Mouse (Mus musculus) brain, embryonic 18.5 days (tissue): ENCODE measurements around the gene Ltbp3.
A peak's percentile ranks its signal among the peaks of the same experiment; 100 is the strongest.

Source experiments
- DNase-seq: peaks from one replicate; pipeline ENCODE4 v3.0.0-alpha.2; 2012; ENCODE audit warnings: low read depth, low spot score

Ltbp3 gene

DNA sequence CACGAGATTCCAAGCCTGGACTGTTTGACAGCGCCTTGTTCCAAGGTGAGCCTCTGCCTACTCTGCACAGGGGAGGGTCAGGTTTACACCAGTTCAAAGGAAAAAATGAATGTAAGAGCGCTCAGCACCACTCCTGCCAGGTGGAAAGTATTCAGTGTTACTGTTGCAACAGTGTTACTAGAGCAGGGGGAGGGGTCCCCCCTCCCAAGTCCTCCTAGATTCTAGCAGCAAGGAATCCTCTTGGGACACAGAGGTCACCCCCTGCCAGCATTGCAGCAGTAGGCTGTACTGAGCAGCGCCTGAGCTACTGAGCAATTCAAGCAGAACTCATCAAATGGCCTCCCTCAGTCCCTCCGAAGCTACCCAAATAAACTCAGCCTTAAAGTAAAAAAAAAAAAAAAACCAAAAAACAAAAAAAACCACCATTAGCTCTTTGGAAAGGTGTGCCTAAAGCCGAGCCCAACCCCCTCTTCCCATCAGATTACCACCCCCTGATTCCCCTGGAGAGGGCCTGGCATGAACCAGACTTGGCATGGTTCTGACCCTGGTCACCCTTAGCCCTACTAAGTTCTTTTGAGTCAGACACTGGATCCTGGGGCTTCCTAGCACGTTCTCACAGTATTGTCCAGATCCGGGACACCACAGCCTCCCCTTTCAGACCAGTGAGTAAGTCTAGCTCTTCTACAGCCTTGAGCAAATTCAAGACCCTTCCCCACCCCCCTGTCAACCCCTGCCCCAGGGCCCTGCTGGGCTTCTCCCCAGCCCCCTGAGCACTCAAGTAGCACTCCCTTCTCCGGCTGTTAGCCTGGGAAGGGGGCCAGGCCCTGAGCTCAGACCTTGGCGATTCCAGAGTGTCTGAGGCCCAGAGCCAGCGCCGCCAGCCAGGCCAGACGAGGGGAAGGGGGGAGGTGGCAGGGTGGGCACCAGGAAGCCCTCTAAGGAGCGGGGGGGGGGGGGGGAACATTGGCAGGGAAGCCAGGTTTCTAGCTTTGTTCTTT lies at the start of gene Ltbp3:
TSS of gene Ltbp3 (plus strand) at position 585 of the 998 bp plus-strand sequence.
- DNase-seq = peak; percentile 55

DNA sequence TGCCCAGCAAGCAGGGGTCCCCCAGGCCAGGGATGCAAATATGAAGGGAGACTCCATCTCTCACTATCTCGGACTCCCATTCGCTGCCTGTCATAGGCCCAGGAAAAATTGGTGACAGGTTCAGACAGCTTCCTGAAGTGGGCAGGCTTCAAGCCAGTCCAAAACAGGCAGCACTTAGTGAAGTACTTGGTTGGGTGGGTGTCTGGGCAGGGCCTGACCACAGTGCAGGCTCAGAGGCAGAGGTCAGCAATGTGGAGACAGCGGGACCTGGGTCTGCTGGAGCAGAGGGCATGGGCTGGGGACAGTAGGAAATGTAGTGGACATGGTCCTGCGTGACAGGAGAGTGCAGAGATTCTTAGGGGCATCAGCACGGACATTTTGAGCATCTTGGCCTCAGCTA lies 49.1 kb upstream of the Ltbp3 start:
- DNase-seq = no peak

DNA sequence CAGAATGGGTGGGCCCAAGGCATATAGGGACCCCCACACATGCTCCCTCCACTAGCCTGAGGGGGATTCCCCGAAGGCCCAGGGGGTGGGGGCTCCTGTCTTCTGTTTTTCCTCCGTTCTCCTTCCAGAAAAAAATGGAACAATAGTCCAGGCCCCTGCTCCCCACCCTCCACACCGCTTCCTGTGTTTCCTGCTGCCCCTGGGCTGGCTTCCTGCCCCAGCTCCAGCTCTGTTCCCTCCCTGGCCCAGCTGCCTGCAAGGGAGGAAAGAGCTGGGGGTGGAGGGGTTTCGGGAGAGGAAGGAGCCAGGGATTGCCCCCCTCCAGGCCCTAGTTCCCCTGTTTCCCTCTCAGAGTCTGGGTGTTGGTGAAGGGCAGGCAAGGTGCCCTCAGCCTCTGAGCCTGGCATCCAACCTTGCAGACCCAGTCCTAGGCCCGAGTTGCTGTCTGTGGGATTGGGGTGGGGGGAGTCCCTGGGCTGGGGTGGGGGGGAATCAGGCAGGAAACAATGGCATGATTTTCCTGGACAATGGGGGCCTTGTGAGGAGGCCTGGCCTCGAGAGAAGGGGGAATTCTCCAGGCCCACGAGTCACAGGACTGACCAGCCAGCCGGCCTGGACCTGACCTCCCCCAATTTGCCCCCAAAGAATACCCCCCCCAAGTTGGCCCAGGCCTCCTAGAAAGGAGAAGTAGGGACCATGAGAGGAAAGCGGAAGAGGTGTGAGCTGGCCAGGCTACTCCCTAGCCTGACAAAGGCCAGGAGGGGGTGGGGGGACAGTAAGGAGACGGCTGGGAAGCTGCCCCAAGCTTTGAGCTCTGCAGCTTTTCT lies 48.4 kb upstream of the Ltbp3 start:
- no peak for DNase-seq

GRCm38 (mm10) chr19:5692913-5693396 lies 47.7 kb upstream of the Ltbp3 start:
- DNase-seq = no peak

- DNase-seq = no peak
These were observed 46.9 kb upstream of the Ltbp3 start for GRCm38 (mm10) chr19:5693801-5694200.

DNA sequence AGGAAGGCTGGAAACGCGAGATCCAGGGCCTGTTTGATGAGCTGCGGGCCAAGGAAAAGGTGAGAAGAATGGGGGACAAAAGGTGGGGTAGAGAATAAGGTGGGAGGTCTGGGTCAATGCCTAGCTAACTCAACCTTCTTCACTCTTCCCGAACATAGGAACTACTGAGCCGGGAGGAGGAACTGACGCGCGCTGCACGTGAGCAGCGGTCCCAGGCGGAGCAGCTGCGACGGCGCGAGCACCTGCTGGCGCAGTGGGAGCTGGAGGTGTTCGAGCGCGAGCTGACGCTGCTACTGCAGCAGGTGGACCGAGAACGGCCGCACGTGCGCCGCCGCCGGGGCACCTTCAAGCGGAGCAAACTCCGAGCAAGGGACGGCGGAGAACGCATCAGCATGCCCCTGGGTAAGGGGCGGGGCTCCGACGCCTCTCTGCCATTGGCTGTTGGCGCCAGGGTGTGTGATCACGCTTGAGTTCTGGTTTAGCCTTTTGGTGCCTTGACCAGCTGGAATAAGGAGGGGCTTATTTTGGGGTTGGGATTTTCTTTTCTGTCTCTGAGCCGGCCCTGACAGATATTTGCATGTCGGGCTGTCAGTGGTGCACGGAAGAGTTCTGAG lies 44.7 kb upstream of the Ltbp3 start:
- no peak for DNase-seq

DNA sequence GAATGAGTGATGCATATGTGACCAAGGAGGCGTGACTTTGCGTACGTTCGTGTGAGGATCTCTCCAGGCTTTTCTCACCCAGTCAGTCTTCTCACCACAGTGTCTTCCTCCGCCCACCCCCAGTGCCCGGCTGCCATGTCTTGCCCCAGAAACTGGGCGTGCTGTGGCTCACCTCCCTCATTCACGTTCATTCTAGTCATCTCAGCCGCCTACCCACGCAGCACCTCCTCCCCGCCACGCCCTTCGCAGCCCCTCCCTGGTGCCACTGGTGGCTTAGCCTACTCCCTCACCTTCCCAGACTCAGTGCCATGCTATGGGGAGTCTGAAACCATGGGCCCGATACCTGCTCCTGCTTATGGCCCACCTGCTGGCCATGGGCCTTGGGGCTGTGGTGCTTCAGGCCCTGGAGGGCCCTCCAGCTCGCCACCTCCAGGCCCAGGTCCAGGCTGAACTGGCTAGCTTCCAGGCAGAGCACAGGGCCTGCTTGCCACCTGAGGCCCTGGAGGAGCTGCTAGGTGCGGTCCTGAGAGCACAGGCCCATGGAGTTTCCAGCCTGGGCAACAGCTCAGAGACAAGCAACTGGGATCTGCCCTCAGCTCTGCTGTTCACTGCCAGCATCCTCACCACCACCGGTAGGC lies 36.4 kb upstream of the Ltbp3 start, which contains the start of gene Kcnk7:
TSS of gene Kcnk7 (plus strand) at position 205 of the 638 bp plus-strand sequence.
- DNase-seq = no peak

DNA sequence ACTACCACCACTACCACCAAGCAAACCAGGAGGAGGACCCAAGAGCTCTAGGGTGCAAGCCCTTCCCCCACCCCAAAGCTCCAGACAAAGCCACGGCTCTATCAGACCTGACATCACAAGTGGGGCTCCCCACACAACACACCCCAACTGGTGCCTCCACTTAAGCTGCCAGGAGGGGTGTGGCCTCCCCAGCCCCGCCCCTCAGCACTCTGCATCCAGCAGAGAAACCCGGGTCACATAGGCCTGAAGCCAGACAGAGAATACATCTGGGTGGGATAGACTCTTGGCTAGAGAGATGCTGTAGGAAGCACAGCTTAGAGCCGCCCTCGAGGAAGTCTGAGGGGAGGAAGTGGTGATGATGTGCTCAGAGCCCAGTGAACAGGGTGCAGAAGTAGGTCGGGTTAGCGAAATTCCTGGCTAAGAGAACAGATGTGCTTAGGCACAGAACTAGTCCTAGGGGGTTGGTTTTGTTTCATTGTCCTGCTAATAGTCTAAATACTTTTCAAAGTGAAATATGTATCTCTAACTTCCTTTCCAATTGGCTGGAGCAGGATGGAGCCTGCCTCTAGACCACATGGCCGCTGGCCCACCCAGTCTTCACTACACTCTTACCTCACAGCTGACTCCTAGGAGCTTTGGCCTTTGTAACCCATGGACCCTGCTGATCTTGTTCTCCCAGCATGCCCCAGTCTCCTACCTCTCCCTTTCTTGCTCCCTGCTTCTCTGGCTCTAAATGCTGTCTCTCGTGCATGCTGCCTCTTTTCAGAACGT lies 35.7 kb upstream of the Ltbp3 start:
- no peak for DNase-seq

- no peak for DNase-seq
These were observed 30.6 kb upstream of the Ltbp3 start for GRCm38 (mm10) chr19:5710068-5710467.

DNA sequence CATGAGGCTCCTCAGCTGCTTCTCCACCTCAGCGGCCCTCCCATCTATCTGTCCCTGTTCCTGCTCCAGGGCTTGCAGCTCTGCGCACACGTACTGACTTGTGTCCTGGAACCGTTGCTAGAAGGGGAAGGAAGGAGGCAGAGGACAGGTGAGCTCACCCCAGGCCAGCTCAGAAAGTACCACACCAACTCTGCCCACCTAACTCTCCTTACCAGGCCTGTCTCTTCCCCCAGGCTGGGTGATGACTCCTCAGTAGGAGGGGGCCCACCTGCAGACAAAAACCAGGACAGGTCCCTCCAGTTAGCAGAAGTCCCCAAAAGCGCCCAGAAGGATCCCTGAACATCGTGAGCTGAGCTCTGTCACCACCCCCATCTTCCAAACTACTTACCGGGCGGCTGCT lies 30.1 kb upstream of the Ltbp3 start:
- DNase-seq = no peak

- DNase-seq = no peak
These were observed 29.5 kb upstream of the Ltbp3 start for GRCm38 (mm10) chr19:5711218-5711617.

- DNase-seq = no peak
These were observed 28.7 kb upstream of the Ltbp3 start for GRCm38 (mm10) chr19:5711907-5712460.

- DNase-seq = no peak
These were observed 27.4 kb upstream of the Ltbp3 start for GRCm38 (mm10) chr19:5713255-5713654.

- DNase-seq = no peak
These were observed 27.0 kb upstream of the Ltbp3 start for GRCm38 (mm10) chr19:5713730-5714129.

DNA sequence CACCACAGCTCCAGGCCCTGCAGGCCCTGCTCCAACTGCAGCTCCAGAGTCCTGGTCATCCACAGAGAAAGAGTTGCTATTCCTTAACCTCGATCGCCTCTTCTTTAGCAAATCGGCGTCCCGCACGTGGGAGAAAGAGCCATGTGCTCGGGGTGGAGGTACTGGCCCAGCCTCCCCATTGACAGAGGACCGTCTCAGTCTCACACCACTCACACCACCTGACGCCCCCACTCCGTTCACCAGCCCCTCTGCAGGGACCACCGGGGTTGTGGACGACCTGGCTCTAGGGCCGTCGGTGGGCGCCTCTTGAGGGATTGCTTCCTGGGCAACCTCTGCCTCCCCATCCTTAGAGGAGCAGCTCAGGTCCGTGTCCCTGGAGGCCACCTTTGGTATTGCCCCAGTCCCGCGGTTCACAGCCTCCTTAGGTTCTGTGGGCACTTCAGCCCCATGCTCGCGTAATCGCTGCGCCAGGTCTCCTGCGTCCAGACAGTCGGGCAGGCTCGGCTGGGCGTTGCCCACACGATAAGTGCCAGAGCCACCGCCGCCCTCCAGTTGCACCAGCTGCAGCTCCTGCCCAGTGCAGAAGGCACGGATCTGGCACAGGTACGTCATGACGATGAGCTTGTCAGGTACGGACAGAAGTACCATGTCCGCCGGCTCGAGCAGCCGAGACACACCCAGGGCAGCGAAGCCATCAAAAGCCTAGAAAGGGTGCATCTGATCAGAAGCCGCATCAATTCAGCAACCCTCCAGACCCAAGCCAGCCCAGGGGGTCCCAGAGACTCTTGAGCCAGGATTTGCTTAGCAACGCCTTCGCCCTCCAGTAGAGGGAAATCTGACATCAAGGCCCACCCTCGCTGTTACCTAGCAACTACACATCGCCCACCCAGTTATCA lies 24.7 kb upstream of the Ltbp3 start:
- DNase-seq = no peak

GRCm38 (mm10) chr19:5716955-5717354 lies 23.7 kb upstream of the Ltbp3 start:
- no peak for DNase-seq

DNA sequence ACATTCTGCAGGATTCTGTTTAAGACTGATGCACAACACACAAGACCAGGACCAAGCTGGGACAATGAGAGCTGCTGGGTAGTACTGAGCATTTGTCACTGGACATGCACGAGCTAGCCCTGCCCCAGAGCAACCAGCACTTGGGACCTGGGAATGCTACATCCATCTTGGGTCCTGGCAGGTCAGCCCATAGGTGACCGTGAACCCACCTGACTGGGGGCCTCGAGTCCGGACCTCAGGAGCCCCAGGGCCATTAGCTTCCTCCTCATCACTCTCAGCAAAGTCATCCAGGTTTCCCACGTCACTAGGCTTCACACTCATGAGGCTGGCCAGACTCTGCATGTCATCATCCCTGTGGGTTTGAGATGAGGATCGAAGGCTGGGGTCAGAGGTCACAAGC lies 19.5 kb upstream of the Ltbp3 start:
- DNase-seq = no peak

GRCm38 (mm10) chr19:5722848-5723425 lies 17.8 kb upstream of the Ltbp3 start:
- no peak for DNase-seq
